Mouse (Mus musculus) ES-Bruce4 (cell line): ENCODE data around the gene 1700015G11Rik. TPM values are rescaled to one million over a fixed set of nuclear protein-coding genes. Genes with fewer than 3 reads are reported as not detected.
A peak's percentile ranks its signal among the peaks of the same experiment; 100 is the strongest.

Experiments used
- H3K27ac ChIP-seq: 2 replicates; pipeline ENCODE4 v1.5.1; 2012; ENCODE audit warnings: low read length, inconsistent platforms; ENCODE audit not compliant: insufficient read depth
- H3K27me3 ChIP-seq: 2 replicates; pipeline ENCODE4 v1.6.1; 2012; ENCODE audit warnings: mild to moderate bottlenecking, low read length, inconsistent platforms; ENCODE audit not compliant: control insufficient read depth, poor library complexity, insufficient read depth, severe bottlenecking
- H3K36me3 ChIP-seq: 2 replicates; pipeline ENCODE4 v1.6.1; 2012; ENCODE audit warnings: inconsistent platforms, mild to moderate bottlenecking, low read length, moderate library complexity; ENCODE audit not compliant: control insufficient read depth, poor library complexity, insufficient read depth, severe bottlenecking
- H3K4me1 ChIP-seq: one replicate; pipeline ENCODE4 v1.8.1; 2011; ENCODE audit warnings: low read length; ENCODE audit not compliant: control insufficient read depth, insufficient read depth
- H3K4me3 ChIP-seq: 2 replicates; pipeline ENCODE4 v1.5.1; 2011; ENCODE audit warnings: low read depth, mild to moderate bottlenecking, low read length
- H3K9ac ChIP-seq: 2 replicates; pipeline ENCODE4 v1.6.1; 2012; ENCODE audit warnings: low read depth, mild to moderate bottlenecking, inconsistent platforms; ENCODE audit not compliant: poor library complexity, severe bottlenecking
- H3K9me3 ChIP-seq: replicated peaks from 2 replicates; pipeline ENCODE4 v1.6.1; 2012; ENCODE audit warnings: mild to moderate bottlenecking, low read length, inconsistent platforms; ENCODE audit not compliant: control insufficient read depth, poor library complexity, insufficient read depth, severe bottlenecking
- CTCF ChIP-seq: IDR thresholded peaks from one replicate; pipeline ENCODE4 v1.8.1; 2011; ENCODE audit warnings: low read depth, low read length
- EP300 ChIP-seq: IDR thresholded peaks from 2 replicates; pipeline ENCODE4 v1.6.1; 2011; ENCODE audit warnings: low read depth, low read length; ENCODE audit not compliant: insufficient read depth
- POLR2A ChIP-seq: IDR thresholded peaks from one replicate; pipeline ENCODE4 v1.8.1; 2011; ENCODE audit warnings: low read length; ENCODE audit not compliant: insufficient read depth
- polyA plus RNA-seq: library from polyadenylated mRNA; stranded (reverse); fragments of >200 nt; gene quantifications from 2 replicates; pipeline ENCODE4 v1.2.4, GENCODE M21; 2011; ENCODE audit warnings: low read depth; ENCODE audit not compliant: missing spikeins, insufficient read depth, insufficient read length

1700015G11Rik gene
- polyA plus RNA-seq, 1 experiment, result not detected

DNA sequence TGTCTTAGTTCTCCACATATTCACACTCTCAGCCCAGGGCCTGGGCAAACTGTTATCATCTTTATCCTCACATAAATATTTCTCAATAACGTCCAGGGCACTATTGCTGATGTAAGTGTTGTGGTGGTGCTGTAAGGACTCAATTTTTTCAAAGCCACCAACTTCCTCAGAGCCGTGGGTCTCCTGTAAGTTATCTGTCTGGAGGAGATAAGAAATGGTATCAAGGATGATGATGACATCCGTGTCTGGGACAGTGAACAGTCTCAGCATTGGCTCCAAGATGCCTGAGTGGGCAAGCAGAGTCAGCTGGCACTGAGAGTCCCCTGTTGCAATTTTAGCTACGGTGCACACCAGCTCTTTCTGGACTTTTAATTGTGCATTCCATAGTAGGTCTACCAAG lies 6.5 kb upstream of the 1700015G11Rik start:
- H3K4me3 ChIP-seq, result no peak overlapping the region
- no peaks in the 10 kb centered on the region for H3K4me1 ChIP-seq
- TF ChIP-seq POLR2A (no peak), CTCF (no peak), EP300 (no peak)
- H3K36me3 ChIP-seq, result no peaks in the 10 kb centered on the region
- H3K27me3 ChIP-seq, result no peaks in the 10 kb centered on the region
- no peaks in the 10 kb centered on the region for H3K9me3 ChIP-seq
- no peak overlapping the region for H3K27ac ChIP-seq
- H3K9ac ChIP-seq, result no peak overlapping the region

DNA sequence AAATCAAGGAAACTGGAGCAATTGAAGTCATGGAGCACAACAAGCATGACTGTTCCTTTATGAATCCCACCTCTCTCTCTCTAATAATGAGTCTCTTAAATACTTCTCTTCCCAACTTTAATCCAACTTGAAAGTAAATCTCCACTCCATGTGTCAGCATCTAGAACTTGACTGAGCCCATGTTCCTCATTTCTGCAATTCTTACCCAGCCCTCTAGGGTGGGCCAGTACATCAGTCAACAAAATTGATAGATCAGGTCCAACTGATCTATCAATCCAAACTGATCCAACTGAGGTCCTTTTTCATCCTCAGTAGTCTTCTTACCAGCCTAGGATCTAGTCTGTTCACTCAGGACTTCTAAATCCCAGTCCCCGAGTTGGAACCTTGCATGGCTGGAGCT lies 348 bp downstream of the 1700015G11Rik start:
- no peaks in the 10 kb centered on the region for H3K9me3 ChIP-seq
- H3K27ac ChIP-seq, result no peak overlapping the region
- no peak for TF ChIP-seq EP300
- TF ChIP-seq CTCF, result no peak
- TF ChIP-seq POLR2A, result no peak
- H3K27me3 ChIP-seq, result no peaks in the 10 kb centered on the region
- no peak overlapping the region for H3K9ac ChIP-seq
- no peak overlapping the region for H3K4me3 ChIP-seq
- no peaks in the 10 kb centered on the region for H3K4me1 ChIP-seq
- H3K36me3 ChIP-seq, result no peaks in the 10 kb centered on the region

GRCm38 (mm10) chr7:52013457-52013856 lies 2.1 kb downstream of the 1700015G11Rik start:
- Histone ChIP-seq H3K27ac (no peak overlapping the region), H3K9ac (no peak overlapping the region), H3K4me3 (no peak overlapping the region), H3K9me3 (no peaks in the 10 kb centered on the region), H3K36me3 (no peaks in the 10 kb centered on the region), H3K27me3 (no peaks in the 10 kb centered on the region), H3K4me1 (no peaks in the 10 kb centered on the region)
- no peak for TF ChIP-seq POLR2A
- TF ChIP-seq CTCF, result no peak
- no peak for TF ChIP-seq EP300

- Histone ChIP-seq H3K9ac (no peak overlapping the region), H3K4me1 (no peaks in the 10 kb centered on the region), H3K27me3 (no peaks in the 10 kb centered on the region), H3K27ac (no peak overlapping the region), H3K9me3 (no peaks in the 10 kb centered on the region), H3K4me3 (no peak overlapping the region), H3K36me3 (no peaks in the 10 kb centered on the region)
- TF ChIP-seq POLR2A (no peak), CTCF (no peak), EP300 (no peak)
Measured at GRCm38 (mm10) chr7:52007138-52007537, 8.4 kb downstream of the 1700015G11Rik start.

- H3K27me3 ChIP-seq, result no peaks in the 10 kb centered on the region
- H3K27ac ChIP-seq, result no peak overlapping the region
- peak overlapping the region; percentile 60 for H3K4me3 ChIP-seq
- H3K9ac ChIP-seq, result peak overlapping the region; percentile 28; the same call in 1 of the 2 replicates
- no peaks in the 10 kb centered on the region for H3K36me3 ChIP-seq
- no peaks in the 10 kb centered on the region for H3K9me3 ChIP-seq
- TF ChIP-seq EP300 (no peak), POLR2A (no peak), CTCF (no peak)
- H3K4me1 ChIP-seq, result no peaks in the 10 kb centered on the region
Measured at GRCm38 (mm10) chr7:52006296-52006630, 9.3 kb downstream of the 1700015G11Rik start.

DNA sequence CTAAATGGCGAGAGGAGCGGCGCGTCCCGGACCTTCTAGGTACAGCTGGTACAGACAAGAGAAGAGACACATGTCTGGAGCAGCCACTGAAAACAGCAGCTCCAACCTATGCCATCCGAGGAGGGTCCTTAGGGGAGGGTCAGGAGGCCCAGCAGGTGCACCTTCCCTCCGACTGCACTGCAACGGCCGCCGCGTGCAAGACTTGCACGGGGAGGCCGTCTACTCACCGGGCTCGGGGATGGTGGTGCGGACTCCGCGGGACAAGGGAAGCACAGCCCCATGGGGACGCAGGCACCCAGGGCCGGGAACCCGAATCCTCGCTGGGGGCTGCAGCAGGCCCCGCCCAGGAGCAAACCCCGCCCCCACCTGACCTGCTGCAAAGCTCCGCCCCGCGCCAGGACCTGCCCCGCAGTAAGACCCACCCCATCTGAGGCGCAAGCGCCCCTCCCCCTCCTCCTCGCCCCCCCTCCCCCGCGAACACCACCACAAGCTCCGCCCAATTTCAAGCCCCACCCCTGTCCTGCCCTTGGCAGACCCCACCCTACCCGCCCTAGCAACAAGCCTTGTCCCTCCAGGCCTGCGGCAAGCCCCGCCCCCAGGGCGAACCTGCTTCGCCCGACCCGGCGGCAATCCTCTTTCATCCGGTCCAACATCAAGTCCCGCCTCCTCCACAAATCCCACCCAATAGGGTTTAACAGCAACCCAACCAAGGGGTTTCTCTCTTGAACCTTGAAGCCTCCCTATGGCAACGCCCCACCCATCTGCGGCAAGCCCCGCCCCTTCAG lies 9.8 kb downstream of the 1700015G11Rik start, which contains the start of gene Svip:
Gene Svip (minus strand): TSS at position 508 of the 785 bp plus-strand sequence.
- Histone ChIP-seq H3K9me3 (no peaks in the 10 kb centered on the region), H3K4me3 (peak within 1 kb of the TSS; percentile 86), H3K27me3 (no peaks in the 10 kb centered on the region), H3K36me3 (no peaks in the 10 kb centered on the region), H3K27ac (no peak within 1 kb of the TSS), H3K9ac (peak within 1 kb of the TSS; percentile 28), H3K4me1 (no peaks in the 10 kb centered on the region)
- TF ChIP-seq EP300 (no peak), POLR2A (no peak), CTCF (no peak)
